ENCODE assay signal across 8 mouse cellular contexts in genomic region chr1:171344715-171345114, GRCm38 (mm10). TPM values are rescaled to one million over a fixed set of nuclear protein-coding genes. Genes with fewer than 3 reads are reported as not detected.
DNase-seq lines count a peak whose midpoint lies in the region; ATAC-seq and TF ChIP-seq lines count a peak whose summit lies in the region.

No protein-coding gene starts in this region.

- H3K4me2 ChIP-seq in heart, postnatal 0 days (ENCODE audit: low read depth, low read length) = peak overlapping the region; percentile 90
- peak overlapping the region; percentile 92 for H3K4me2 ChIP-seq in hindbrain, embryonic 13.5 days
- H3K4me2 ChIP-seq in midbrain, embryonic 14.5 days (ENCODE audit: low read length) = peak overlapping the region; percentile 93

- peaks cover 38% of the 10 kb centered on the region for H3K36me3 ChIP-seq in heart, postnatal 0 days (replicated peaks; ENCODE audit: control insufficient read depth, insufficient read depth, low read length)
- peaks cover 40% of the 10 kb centered on the region for H3K36me3 ChIP-seq in hindbrain, embryonic 13.5 days
- peaks cover 44% of the 10 kb centered on the region for H3K36me3 ChIP-seq in midbrain, embryonic 14.5 days (ENCODE audit: control insufficient read depth, insufficient read depth, low read length)

- ATAC-seq in heart, postnatal 0 days (ENCODE audit: insufficient read depth, low read depth) = no peak
- no peak for ATAC-seq in hindbrain, embryonic 13.5 days (ENCODE audit: low FRiP score)
- ATAC-seq in midbrain, embryonic 14.5 days (ENCODE audit: low FRiP score, low TSS enrichment) = no peak

- no peak for TF ChIP-seq EP300 in heart, postnatal 0 days (IDR thresholded peaks at IDR 0.05; ENCODE audit: low read depth)

- 64% methylated on average over 9 of the region's 9 CpGs for WGBS in heart, postnatal 0 days
- 68% methylated on average over 9 of the region's 9 CpGs for WGBS in bone marrow, adult 2 months
- WGBS in hindbrain, embryonic 13.5 days = 78% methylated on average over 9 of the region's 9 CpGs
- WGBS in midbrain, embryonic 14.5 days = 79% methylated on average over 9 of the region's 9 CpGs

- peak overlapping the region; percentile 76 for H3K9ac ChIP-seq in heart, postnatal 0 days (replicated peaks; ENCODE audit: low read depth, low read length)
- H3K9ac ChIP-seq in hindbrain, embryonic 13.5 days = peak overlapping the region; percentile 83
- H3K9ac ChIP-seq in midbrain, embryonic 14.5 days (replicated peaks; ENCODE audit: low read length) = peak overlapping the region; percentile 77

- TF ChIP-seq POLR2A in bone marrow, adult 2 months (IDR thresholded peaks at IDR 0.05; ENCODE audit: borderline replicate concordance, control insufficient read depth, low read depth, low read length) = no peak

- peaks cover 20% of the 10 kb centered on the region for H3K4me1 ChIP-seq in heart, postnatal 0 days (ENCODE audit: control insufficient read depth, insufficient read depth)
- no peaks in the 10 kb centered on the region; the same call in 1 of the 2 replicates for H3K4me1 ChIP-seq in bone marrow, adult 2 months (ENCODE audit: control insufficient read depth, insufficient read depth, low read length)
- H3K4me1 ChIP-seq in hindbrain, embryonic 13.5 days (replicated peaks) = peaks cover 44% of the 10 kb centered on the region
- peaks cover 16% of the 10 kb centered on the region for H3K4me1 ChIP-seq in midbrain, embryonic 14.5 days (ENCODE audit: control insufficient read depth, insufficient read depth, low read length)

- no peak overlapping the region for H3K27ac ChIP-seq in heart, postnatal 0 days (ENCODE audit: low read depth)
- no peak overlapping the region for H3K27ac ChIP-seq in bone marrow, adult 2 months (ENCODE audit: control insufficient read depth, insufficient read depth, low read depth, low read length, poor library complexity)
- no peak overlapping the region for H3K27ac ChIP-seq in hindbrain, embryonic 13.5 days
- H3K27ac ChIP-seq in midbrain, embryonic 14.5 days (replicated peaks; ENCODE audit: low read depth, low read length) = no peak overlapping the region

- H3K27me3 ChIP-seq in heart, postnatal 0 days (ENCODE audit: control insufficient read depth, insufficient read depth, low read length) = no peaks in the 10 kb centered on the region
- no peaks in the 10 kb centered on the region for H3K27me3 ChIP-seq in hindbrain, embryonic 13.5 days
- H3K27me3 ChIP-seq in midbrain, embryonic 14.5 days (ENCODE audit: control insufficient read depth, insufficient read depth, low read length) = no peaks in the 10 kb centered on the region

- DNase-seq in heart, postnatal 0 days (ENCODE audit: low spot score) = no peak
- no peak for DNase-seq in heart, adult 11 months
- no peak for DNase-seq in midbrain, embryonic 14.5 days
- no peak for DNase-seq in frontal cortex, postnatal 14 days (ENCODE audit: low spot score in 2 of 2)
- no peak for DNase-seq in embryo, embryonic 11 days
- DNase-seq in layer of hippocampus, postnatal 36 days = no peak

- H3K4me3 ChIP-seq in heart, postnatal 0 days (ENCODE audit: low read depth, low read length) = peak overlapping the region; percentile 86
- peak overlapping the region; percentile 20 for H3K4me3 ChIP-seq in bone marrow, adult 2 months (replicated peaks; ENCODE audit: control insufficient read depth, low read depth, low read length)
- H3K4me3 ChIP-seq in hindbrain, embryonic 13.5 days = peak overlapping the region; percentile 93
- H3K4me3 ChIP-seq in midbrain, embryonic 14.5 days (replicated peaks; ENCODE audit: low read depth, low read length) = peak overlapping the region; percentile 98

- H3K9me3 ChIP-seq in heart, postnatal 0 days (replicated peaks; ENCODE audit: control insufficient read depth, low read length) = no peaks in the 10 kb centered on the region
- H3K9me3 ChIP-seq in hindbrain, embryonic 13.5 days = peaks cover 5% of the 10 kb centered on the region; the same call in 1 of the 2 replicates
- H3K9me3 ChIP-seq in midbrain, embryonic 14.5 days (ENCODE audit: control insufficient read depth, low read length) = peaks cover 7% of the 10 kb centered on the region

- TF ChIP-seq CTCF in heart, postnatal 0 days (IDR thresholded peaks at IDR 0.05; ENCODE audit: low read depth) = 0 out of 2 replicates have a peak, but pooled peaks have one; percentile 1
- no peak for TF ChIP-seq CTCF in bone marrow, adult 2 months (IDR thresholded peaks at IDR 0.05; ENCODE audit: control insufficient read depth, insufficient read depth, low read length)

RNA-seq across cellular contexts. Expression of gene Nit1, which starts 0.7 kb away (rescaled TPM):
- 39.6 and 41.5 TPM in 2 replicates for total RNA-seq in heart, postnatal 0 days (2014; rRNA removed; ENCODE audit: low replicate concordance)
- polyA plus RNA-seq in heart, postnatal 0 days (2015; fragmentation: Nextera tagmentation; extraction: Ambion mirVana) = 31.4 and 35.2 TPM in 2 replicates
- 16.0 and 18.8 TPM in 2 replicates for polyA plus RNA-seq in bone marrow, adult 2 months (2011; ENCODE audit: insufficient read depth, insufficient read length, low replicate concordance, missing spikeins)
- 54.8 and 59.7 TPM in 2 replicates for polyA plus RNA-seq in hindbrain, embryonic 13.5 days (2015; fragmentation: Nextera tagmentation; extraction: Ambion mirVana)
- polyA plus RNA-seq in midbrain, embryonic 14.5 days (2014; fragmentation: Nextera tagmentation; extraction: Ambion mirVana) = 39.1 and 45.0 TPM in 2 replicates
- total RNA-seq in layer of hippocampus, postnatal 36 days (2021) = 10 to 100 TPM; 45.9 to 49.5 TPM

RNA-seq across cellular contexts. Expression of gene Pfdn2, which starts 0.8 kb away (rescaled TPM):
- total RNA-seq in heart, postnatal 0 days (2014; rRNA removed; ENCODE audit: low replicate concordance) = 9.3 and 9.7 TPM in 2 replicates
- polyA plus RNA-seq in heart, postnatal 0 days (2015; fragmentation: Nextera tagmentation; extraction: Ambion mirVana) = 81.8 and 94.7 TPM in 2 replicates
- 73.2 and 94.4 TPM in 2 replicates for polyA plus RNA-seq in bone marrow, adult 2 months (2011; ENCODE audit: insufficient read depth, insufficient read length, low replicate concordance, missing spikeins)
- polyA plus RNA-seq in hindbrain, embryonic 13.5 days (2015; fragmentation: Nextera tagmentation; extraction: Ambion mirVana) = 164 and 169 TPM in 2 replicates
- polyA plus RNA-seq in midbrain, embryonic 14.5 days (2014; fragmentation: Nextera tagmentation; extraction: Ambion mirVana) = 63.0 and 94.0 TPM in 2 replicates
- 100 to 1,000 TPM; 160 to 166 TPM for total RNA-seq in layer of hippocampus, postnatal 36 days (2021)

RNA-seq across cellular contexts. Expression of gene Dedd, which starts 15.8 kb away (rescaled TPM):
- total RNA-seq in heart, postnatal 0 days (2014; rRNA removed; ENCODE audit: low replicate concordance) = 20.8 and 27.1 TPM in 2 replicates
- 30.0 and 31.7 TPM in 2 replicates for polyA plus RNA-seq in heart, postnatal 0 days (2015; fragmentation: Nextera tagmentation; extraction: Ambion mirVana)
- polyA plus RNA-seq in bone marrow, adult 2 months (2011; ENCODE audit: insufficient read depth, insufficient read length, low replicate concordance, missing spikeins) = 31.6 and 49.7 TPM in 2 replicates
- polyA plus RNA-seq in hindbrain, embryonic 13.5 days (2015; fragmentation: Nextera tagmentation; extraction: Ambion mirVana) = 51.6 and 52.3 TPM in 2 replicates
- 49.0 and 61.5 TPM in 2 replicates for polyA plus RNA-seq in midbrain, embryonic 14.5 days (2014; fragmentation: Nextera tagmentation; extraction: Ambion mirVana)
- 10 to 100 TPM; 36.5 to 41.3 TPM for total RNA-seq in layer of hippocampus, postnatal 36 days (2021)

RNA-seq across cellular contexts. Expression of gene Klhdc9, which starts 15.9 kb away (rescaled TPM):
- 0.19 and 3.2 TPM in 2 replicates for total RNA-seq in heart, postnatal 0 days (2014; rRNA removed; ENCODE audit: low replicate concordance)
- 1.1 TPM in 2 replicates for polyA plus RNA-seq in heart, postnatal 0 days (2015; fragmentation: Nextera tagmentation; extraction: Ambion mirVana)
- 1.3 TPM in 1 of 2 replicates, not detected in the other for polyA plus RNA-seq in bone marrow, adult 2 months (2011; ENCODE audit: insufficient read depth, insufficient read length, low replicate concordance, missing spikeins)
- 2.8 and 3.3 TPM in 2 replicates for polyA plus RNA-seq in hindbrain, embryonic 13.5 days (2015; fragmentation: Nextera tagmentation; extraction: Ambion mirVana)
- 3.6 and 3.7 TPM in 2 replicates for polyA plus RNA-seq in midbrain, embryonic 14.5 days (2014; fragmentation: Nextera tagmentation; extraction: Ambion mirVana)
- total RNA-seq in layer of hippocampus, postnatal 36 days (2021) = 1 to 10 TPM; 4.1 to 4.7 TPM

RNA-seq across cellular contexts. Expression of gene Nectin4, which starts 25.2 kb away (rescaled TPM):
- total RNA-seq in heart, postnatal 0 days (2014; rRNA removed; ENCODE audit: low replicate concordance) = 2.7 TPM in 1 of 2 replicates, not detected in the other
- polyA plus RNA-seq in heart, postnatal 0 days (2015; fragmentation: Nextera tagmentation; extraction: Ambion mirVana) = 0.07 and 0.14 TPM in 2 replicates
- 0.27 and 1.1 TPM in 2 replicates for polyA plus RNA-seq in bone marrow, adult 2 months (2011; ENCODE audit: insufficient read depth, insufficient read length, low replicate concordance, missing spikeins)
- 1.4 and 1.7 TPM in 2 replicates for polyA plus RNA-seq in hindbrain, embryonic 13.5 days (2015; fragmentation: Nextera tagmentation; extraction: Ambion mirVana)
- polyA plus RNA-seq in midbrain, embryonic 14.5 days (2014; fragmentation: Nextera tagmentation; extraction: Ambion mirVana) = 1.4 and 1.6 TPM in 2 replicates
- total RNA-seq in layer of hippocampus, postnatal 36 days (2021) = 1 to 10 TPM; 3.6 to 4.7 TPM

Comparison
In these comparisons a context has a peak if more than half of its experiments do, and no peak if none do; other contexts are left out.
1. H3K4me3 ChIP-seq: peak in every context shown above with its lines; median percentile 98 in midbrain, embryonic 14.5 days; 93 in hindbrain, embryonic 13.5 days; 86 in heart, postnatal 0 days; 20 in bone marrow, adult 2 months.